Mouse (Mus musculus) mouse embryonic stem cell (cell line): ENCODE data around the gene Hdgfl2.

ENCODE experiments used
- in situ Hi-C, 2 experiments: fragments of 300-500 bp; cut with MboI; formaldehyde crosslinking; loops; 1 replicate in 1 of 2; 3 replicates in 1 of 2; pipeline ENCODE4 v1.14.3; 2019 to 2020; ENCODE audit warnings: low sequenced_read_pairs in 2 of 2, low pct_unique_long_range_greater_than_20kb in 1 of 2, mixed read lengths in 1 of 2; ENCODE audit not compliant: unreplicated experiment in 1 of 2

The Hdgfl2 gene

GRCm38 (mm10) chr17:56141702-56142605, 62.5 kb downstream of the Hdgfl2 start:
- in situ Hi-C loops = no loop called here

DNA sequence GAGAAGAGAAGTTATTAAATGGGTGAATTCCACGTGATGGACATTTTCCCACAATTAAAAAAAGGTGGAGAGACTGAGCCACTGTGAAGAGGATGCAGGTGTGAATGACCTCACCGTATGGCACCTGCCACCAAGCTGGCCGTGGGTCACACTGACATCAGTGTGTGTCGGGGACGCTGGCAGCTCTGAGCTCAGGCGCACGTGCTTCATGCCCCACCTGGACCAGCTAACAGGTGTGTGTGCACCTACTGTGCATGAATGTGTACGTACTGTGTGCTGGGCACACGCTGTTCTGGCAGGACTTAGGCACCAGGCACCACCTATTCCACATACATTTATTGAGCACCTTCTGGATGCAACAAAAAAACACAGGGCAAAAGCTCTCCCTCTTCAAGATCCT, 65.1 kb downstream of the Hdgfl2 start:
- in situ Hi-C loops = no loop called here

- in situ Hi-C loops = no loop called here
Observed at GRCm38 (mm10) chr17:56146131-56146530, 66.7 kb downstream of the Hdgfl2 start.

DNA sequence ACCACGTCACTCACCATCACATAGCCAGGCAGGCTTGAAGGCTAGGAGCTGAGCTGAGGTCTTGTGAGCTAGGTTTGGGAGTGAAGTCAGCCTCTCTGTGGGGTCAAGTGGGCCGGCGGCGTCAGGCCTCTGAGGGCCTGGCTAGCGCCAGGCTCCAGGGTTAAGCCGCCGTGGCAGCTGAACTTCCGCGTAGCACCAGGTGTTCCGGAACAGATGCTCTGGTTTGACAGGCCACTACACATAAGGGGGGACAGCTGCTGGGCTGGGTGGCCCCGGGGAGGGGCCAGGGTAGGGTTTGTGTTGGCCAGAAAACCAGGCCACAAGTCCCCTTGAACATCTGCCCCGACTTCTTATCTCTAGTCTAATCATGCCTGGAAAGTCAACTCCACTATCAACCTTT, 68.0 kb downstream of the Hdgfl2 start:
- in situ Hi-C loops = no loop called here

DNA sequence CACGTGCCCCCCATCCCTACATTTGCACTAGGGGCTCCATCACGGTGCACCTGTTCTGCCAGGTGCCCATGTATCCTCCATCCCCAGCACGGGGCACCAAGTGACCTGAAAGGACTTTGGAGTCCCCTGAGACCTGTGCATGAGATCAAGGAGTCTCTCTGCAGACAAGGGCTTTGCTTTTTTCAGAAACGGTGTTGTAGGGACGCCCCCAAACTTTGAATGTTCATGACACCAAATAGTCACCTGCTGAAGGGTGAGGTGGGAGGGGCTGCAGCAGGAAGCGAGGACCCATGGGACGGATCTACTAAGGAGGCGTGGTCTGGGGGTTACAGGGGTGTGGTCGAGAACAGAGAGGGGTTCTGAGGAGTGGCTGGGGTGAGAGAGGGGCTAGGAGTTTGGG, 68.8 kb downstream of the Hdgfl2 start:
- in situ Hi-C loops = no loop called here

GRCm38 (mm10) chr17:56148790-56149618, 69.6 kb downstream of the Hdgfl2 start:
- in situ Hi-C loops = no loop called here

DNA sequence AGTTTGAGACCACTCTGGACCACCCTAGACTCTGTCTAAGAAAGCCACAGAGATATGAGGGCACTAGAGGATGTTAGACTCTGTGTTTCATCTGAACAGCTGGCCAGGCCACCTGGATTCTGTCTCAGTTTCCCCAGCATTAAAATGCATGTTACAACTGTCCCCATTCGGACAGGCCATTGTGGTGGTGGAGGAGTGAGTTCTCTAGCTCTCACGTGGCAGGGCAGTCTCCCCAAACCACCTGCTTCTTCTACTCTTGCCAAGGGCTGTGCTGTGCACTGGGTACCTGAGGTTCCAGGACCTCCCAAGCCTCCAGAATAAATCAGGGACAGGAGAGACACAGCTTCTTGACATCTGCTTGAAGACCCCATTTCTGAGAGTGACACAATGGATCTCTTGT, 70.5 kb downstream of the Hdgfl2 start:
- in situ Hi-C loops = no loop called here
